Mouse (Mus musculus) intestine, embryonic 16.5 days (tissue): ENCODE results near the gene Gm3417. TPM values are rescaled to one million over a fixed set of nuclear protein-coding genes. Genes with fewer than 3 reads are reported as not detected.
"Not testable (repeated sequence)": the region's sequence is repeated elsewhere in the genome, so short reads cannot be mapped to it uniquely, and the experiment has no call there.

ENCODE experiments used
- ATAC-seq: fragments of 200-750 bp; cut with Nextera tagmentation; 2 replicates; pipeline ENCODE4 v1.8.0; 2017; ENCODE audit warnings: moderate TSS enrichment, moderate library complexity
- H3K27ac ChIP-seq: fragments of 300-500 bp; sonication (generic); 2 replicates; pipeline ENCODE4 v1.5.1; 2014; ENCODE audit warnings: mild to moderate bottlenecking, low read length
- H3K27me3 ChIP-seq: fragments of 300-500 bp; sonication (generic); replicated peaks from 2 replicates; pipeline ENCODE4 v1.6.1; 2014; ENCODE audit warnings: low read length, control low read depth, mixed read lengths; ENCODE audit not compliant: control insufficient read depth, insufficient read depth
- H3K36me3 ChIP-seq: fragments of 300-500 bp; sonication (generic); 2 replicates; pipeline ENCODE4 v1.6.1; 2014; ENCODE audit warnings: low read length, control low read depth; ENCODE audit not compliant: control insufficient read depth, insufficient read depth
- H3K4me1 ChIP-seq: fragments of 300-500 bp; sonication (generic); 2 replicates; pipeline ENCODE4 v1.6.1; 2014; ENCODE audit warnings: low read length, control low read depth, mixed read lengths; ENCODE audit not compliant: control insufficient read depth, insufficient read depth
- H3K4me2 ChIP-seq: fragments of 300-500 bp; sonication (generic); 2 replicates; pipeline ENCODE4 v1.6.1; 2014; ENCODE audit warnings: low read depth, low read length, control low read depth
- H3K4me3 ChIP-seq: fragments of 300-500 bp; sonication (generic); 2 replicates; pipeline ENCODE4 v1.5.1; 2014; ENCODE audit warnings: mild to moderate bottlenecking, low read length
- H3K9ac ChIP-seq: fragments of 300-500 bp; sonication (generic); 2 replicates; pipeline ENCODE4 v1.6.1; 2014; ENCODE audit warnings: low read depth, low read length
- H3K9me3 ChIP-seq: fragments of 300-500 bp; sonication (generic); 2 replicates; pipeline ENCODE4 v1.6.1; 2016; ENCODE audit warnings: low read length, control low read depth; ENCODE audit not compliant: control insufficient read depth
- WGBS: fragments of 180-500 bp; shearing (Covaris S2); extraction: QIAGEN DNeasy Blood & Tissue Kit; methylation state at CpG from one replicate; pipeline ENCODE4 v1.1.7; 2014; 5-methylcytosine and 5-hydroxymethylcytosine counted together
- polyA plus RNA-seq: library from polyadenylated mRNA; unstranded; fragments of >200 nt; fragmentation: Nextera tagmentation; extraction: Ambion mirVana; gene quantifications from 2 replicates; pipeline ENCODE4 v1.2.1, GENCODE M21; 2015

Gene Gm3417
- polyA plus RNA-seq, 1 experiment from 2014 or later = 1.7 TPM

DNA sequence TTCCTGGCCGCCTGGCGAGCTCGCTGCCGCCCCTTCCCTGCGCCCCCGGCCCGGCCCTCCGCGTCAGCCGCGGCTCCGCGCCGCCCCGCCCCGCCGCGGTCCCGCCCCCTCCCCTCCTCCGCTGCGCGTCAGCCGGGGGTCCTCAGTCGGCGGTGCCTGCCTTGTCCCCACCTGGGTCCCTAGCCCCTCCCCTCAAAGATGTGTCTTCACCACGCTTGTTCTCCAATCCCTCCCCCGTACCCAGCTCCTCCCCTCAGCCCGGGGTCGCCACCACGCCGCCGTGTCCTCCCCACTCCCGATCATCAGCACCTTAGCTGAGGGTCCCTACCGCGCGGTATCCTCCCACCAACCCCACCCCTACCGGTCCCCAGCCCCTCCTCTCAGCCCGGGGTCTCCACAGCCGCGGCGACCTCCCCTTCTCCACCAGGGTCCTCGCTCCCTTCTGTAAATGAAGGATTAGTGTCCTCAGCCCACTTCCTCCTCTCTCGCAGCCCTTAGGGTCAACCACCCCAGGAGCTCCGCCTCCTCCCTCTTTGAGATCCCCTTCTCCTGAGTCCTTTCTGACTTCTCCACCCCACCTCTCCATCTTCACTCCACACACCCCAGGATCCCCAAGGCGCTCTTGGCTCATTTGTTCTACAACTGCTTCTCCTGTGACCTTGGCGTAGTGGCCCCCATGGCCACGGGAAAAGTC is 14.7 kb upstream of the Gm3417 start:
- WGBS = no CpG with 5 or more reads among the region's 47 CpGs
- not testable (repeated sequence) for H3K27ac ChIP-seq, H3K4me1 ChIP-seq, H3K4me2 ChIP-seq, H3K36me3 ChIP-seq, H3K9ac ChIP-seq, H3K9me3 ChIP-seq, H3K4me3 ChIP-seq, H3K27me3 ChIP-seq
- ATAC-seq = peak; percentile 78

DNA sequence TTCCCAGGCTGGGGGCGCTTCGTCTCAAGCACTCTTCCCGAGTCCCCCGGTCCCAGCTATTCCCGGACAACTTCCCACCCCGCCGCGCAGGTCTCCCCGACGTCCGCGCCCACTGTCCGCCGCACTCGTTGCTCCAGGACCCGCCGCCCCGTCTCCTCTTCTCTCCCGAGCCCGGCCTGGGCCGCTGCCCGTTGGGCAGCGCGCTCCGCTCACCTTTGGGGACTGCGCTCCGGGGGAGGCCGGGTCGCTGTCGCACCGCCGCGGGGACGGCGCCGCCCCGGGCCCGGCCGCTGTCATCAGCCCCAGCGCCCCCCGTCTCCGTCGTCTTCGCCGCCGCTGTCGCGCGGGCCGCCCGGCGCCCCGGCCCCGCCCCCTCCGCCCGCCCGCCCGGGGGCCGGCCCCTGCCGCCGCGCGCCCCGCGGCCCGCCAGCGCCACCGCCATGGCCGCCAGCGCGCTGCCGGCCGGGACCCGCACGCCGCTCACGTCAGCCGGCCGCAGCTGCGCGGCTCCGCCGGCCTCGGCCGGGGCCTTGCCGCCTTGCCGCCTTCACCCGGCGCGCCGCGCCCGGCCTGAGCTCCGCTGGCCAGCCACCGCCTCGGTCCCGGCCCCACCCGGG is 14.0 kb upstream of the Gm3417 start:
- H3K9ac ChIP-seq, H3K4me2 ChIP-seq, H3K4me3 ChIP-seq, H3K36me3 ChIP-seq, H3K27ac ChIP-seq, H3K4me1 ChIP-seq, H3K27me3 ChIP-seq, H3K9me3 ChIP-seq: not testable (repeated sequence)
- no CpG with 5 or more reads among the region's 98 CpGs for WGBS
- ATAC-seq = peak; percentile 89

DNA sequence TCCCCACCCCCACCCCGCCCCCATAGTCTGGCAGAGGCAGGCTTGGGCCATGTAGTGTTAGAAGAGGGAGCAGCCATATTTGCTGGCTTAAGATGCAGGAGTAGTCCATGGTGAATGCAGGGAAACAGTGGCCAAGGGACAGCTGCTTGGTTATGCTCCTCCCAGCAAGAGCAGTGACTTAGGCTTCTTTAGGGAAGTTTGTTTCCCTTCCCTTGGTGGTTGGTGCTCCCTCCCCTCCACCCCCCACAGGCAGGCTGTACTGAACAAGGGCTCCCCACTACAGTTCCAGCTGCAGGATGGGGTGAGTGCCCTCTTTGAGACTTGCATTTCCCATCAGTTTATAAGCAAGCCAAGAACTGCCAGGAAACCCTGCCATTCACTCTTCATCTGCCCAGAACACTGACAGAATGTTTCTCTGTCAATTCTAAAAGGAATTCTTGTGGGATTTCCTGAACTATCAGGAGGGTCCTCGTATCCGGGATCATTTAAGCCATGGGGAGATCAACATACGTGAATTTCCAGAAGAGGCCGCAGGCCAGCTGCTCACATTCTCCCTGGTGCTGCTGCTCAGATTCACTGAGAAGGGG is 11.6 kb upstream of the Gm3417 start:
- H3K4me2 ChIP-seq, H3K9me3 ChIP-seq, H3K36me3 ChIP-seq, H3K4me3 ChIP-seq, H3K27ac ChIP-seq, H3K4me1 ChIP-seq, ATAC-seq, H3K9ac ChIP-seq, H3K27me3 ChIP-seq: not testable (repeated sequence)
- 87% methylated on average over 4 of the region's 5 CpGs for WGBS

DNA sequence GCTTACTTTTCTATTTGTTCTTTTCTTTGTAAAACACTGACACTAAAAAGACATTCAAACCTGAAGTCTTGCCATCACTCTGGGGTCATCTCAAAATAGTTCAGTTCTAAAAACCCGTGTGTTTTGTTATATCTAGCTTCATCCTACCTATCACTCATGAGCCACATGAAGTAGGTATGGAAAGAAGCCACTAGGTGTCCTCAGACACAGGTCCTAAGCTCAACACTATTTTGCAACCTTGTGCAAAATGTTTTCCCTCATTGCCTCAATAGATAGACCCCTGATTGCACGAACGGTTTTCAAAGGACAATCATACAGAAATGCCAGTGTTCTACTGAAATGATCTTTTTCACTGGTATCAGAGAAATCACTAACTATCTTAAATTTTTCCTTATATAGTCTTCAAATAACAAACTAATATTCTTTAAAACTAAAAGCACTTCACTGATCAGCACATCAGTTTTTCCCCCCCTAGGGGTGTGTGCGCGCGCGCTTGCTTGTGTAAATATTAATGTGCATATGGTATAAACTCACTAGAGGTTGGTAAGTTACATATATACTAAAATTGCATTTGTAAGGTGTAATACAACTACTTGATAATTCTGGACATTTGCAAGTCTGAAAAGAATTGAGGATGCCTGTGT is 750 bp downstream of the Gm3417 start:
- H3K36me3 ChIP-seq, H3K9ac ChIP-seq, H3K27ac ChIP-seq, H3K9me3 ChIP-seq, H3K27me3 ChIP-seq, H3K4me2 ChIP-seq, H3K4me3 ChIP-seq, H3K4me1 ChIP-seq: not testable (repeated sequence)
- ATAC-seq = peak; percentile 26; the same call in 1 of the 2 replicates
- WGBS = 2% methylated on average over 4 of the region's 7 CpGs

DNA sequence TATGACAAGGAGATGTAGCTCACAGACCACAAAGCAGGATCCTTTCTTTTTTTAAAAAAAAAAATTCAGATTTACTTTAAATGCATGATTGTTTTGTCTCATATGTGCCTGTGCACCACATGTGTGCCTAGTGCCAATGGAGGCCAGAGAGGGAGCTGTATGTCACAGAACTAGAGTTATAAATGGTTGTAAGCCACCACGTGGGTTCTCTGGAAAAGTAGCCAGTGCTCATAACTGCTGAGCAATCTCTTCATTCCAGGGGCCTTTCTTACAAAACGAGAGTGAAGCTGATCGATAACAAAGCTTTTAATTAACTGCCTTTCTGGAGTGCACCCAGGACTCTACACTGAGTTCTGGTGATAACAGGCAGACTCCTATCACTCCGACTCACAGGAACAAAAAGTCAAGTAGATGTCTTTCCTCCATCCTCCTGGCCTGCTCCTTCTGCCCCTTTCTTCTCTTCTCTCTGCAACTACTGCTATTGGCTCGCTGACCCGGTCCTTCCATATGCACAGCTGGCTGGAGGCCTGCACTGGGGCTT is 10.1 kb downstream of the Gm3417 start:
- not testable (repeated sequence) for H3K27me3 ChIP-seq, H3K4me3 ChIP-seq, H3K36me3 ChIP-seq, H3K9me3 ChIP-seq, H3K4me2 ChIP-seq, H3K27ac ChIP-seq, ATAC-seq, H3K4me1 ChIP-seq, H3K9ac ChIP-seq
- WGBS = no CpG with 5 or more reads among the region's 6 CpGs

DNA sequence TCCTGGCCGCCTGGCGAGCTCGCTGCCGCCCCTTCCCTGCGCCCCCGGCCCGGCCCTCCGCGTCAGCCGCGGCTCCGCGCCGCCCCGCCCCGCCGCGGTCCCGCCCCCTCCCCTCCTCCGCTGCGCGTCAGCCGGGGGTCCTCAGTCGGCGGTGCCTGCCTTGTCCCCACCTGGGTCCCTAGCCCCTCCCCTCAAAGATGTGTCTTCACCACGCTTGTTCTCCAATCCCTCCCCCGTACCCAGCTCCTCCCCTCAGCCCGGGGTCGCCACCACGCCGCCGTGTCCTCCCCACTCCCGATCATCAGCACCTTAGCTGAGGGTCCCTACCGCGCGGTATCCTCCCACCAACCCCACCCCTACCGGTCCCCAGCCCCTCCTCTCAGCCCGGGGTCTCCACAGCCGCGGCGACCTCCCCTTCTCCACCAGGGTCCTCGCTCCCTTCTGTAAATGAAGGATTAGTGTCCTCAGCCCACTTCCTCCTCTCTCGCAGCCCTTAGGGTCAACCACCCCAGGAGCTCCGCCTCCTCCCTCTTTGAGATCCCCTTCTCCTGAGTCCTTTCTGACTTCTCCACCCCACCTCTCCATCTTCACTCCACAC is 16.9 kb downstream of the Gm3417 start:
- ATAC-seq = peak; percentile 86
- not testable (repeated sequence) for H3K4me2 ChIP-seq, H3K36me3 ChIP-seq, H3K4me1 ChIP-seq, H3K27me3 ChIP-seq, H3K9me3 ChIP-seq, H3K9ac ChIP-seq, H3K4me3 ChIP-seq, H3K27ac ChIP-seq
- no CpG with 5 or more reads among the region's 44 CpGs for WGBS

DNA sequence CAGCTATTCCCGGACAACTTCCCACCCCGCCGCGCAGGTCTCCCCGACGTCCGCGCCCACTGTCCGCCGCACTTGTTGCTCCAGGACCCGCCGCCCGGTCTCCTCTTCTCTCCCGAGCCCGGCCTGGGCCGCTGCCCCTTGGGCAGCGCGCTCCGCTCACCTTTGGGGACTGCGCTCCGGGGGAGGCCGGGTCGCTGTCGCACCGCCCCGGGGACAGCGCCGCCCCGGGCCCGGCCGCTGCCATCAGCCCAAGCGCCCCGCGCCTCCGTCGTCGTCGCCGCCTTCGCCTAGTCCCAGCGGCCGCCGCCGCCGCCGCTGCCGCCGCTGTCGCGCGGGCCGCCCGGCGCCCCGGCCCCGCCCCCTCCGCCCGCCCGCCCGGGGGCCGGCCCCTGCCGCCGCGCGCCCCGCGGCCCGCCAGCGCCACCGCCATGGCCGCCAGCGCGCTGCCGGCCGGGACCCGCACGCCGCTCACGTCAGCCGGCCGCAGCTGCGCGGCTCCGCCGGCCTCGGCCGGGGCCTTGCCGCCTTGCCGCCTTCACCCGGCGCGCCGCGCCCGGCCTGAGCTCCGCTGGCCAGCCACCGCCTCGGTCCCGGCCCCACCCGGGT is 17.5 kb downstream of the Gm3417 start, which contains the start of gene Phf10:
Phf10 (minus strand) TSS at position 323 of the 606 bp plus-strand sequence.
- H3K9me3 ChIP-seq, H3K27me3 ChIP-seq, H3K4me1 ChIP-seq, H3K36me3 ChIP-seq: not testable (repeated sequence)
- H3K9ac ChIP-seq = peak within 1 kb of the TSS; percentile 83
- peak within 1 kb of the TSS; percentile 72 for H3K27ac ChIP-seq
- WGBS = 1% methylated on average over 50 of the region's 100 CpGs
- H3K4me2 ChIP-seq = peak within 1 kb of the TSS; percentile 86
- ATAC-seq = peak; percentile 92
- H3K4me3 ChIP-seq = peak within 1 kb of the TSS; percentile 73

DNA sequence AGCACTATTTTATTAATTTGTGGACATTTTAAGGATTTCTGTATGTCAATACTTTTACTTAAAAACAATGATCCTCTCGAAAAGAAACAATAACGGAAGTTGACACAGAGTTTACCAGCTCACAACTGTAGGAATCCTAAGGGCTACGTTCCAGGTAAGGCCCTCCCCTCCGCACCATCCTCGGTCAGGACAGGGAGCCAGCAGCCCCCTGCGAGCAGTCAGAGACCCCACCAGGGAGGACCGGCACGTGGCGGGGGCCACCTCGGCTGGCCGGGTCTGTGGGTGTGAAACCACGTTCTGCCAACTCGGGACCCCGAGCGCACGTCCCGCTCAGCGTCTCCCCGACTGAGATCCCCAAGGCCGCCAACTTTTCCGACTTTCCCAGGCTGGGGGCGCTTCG is 18.1 kb downstream of the Gm3417 start:
- H3K4me3 ChIP-seq = peak overlapping the region; percentile 73
- H3K9ac ChIP-seq = peak overlapping the region; percentile 83
- H3K27ac ChIP-seq = no peak overlapping the region
- WGBS = under 1% methylated on average over 20 of the region's 23 CpGs
- ATAC-seq = peak; percentile 41
- peaks cover 3% of the 10 kb centered on the region for H3K4me1 ChIP-seq
- H3K9me3 ChIP-seq = no peaks in the 10 kb centered on the region
- no peaks in the 10 kb centered on the region for H3K27me3 ChIP-seq
- H3K36me3 ChIP-seq = no peaks in the 10 kb centered on the region
- peak overlapping the region; percentile 86 for H3K4me2 ChIP-seq

DNA sequence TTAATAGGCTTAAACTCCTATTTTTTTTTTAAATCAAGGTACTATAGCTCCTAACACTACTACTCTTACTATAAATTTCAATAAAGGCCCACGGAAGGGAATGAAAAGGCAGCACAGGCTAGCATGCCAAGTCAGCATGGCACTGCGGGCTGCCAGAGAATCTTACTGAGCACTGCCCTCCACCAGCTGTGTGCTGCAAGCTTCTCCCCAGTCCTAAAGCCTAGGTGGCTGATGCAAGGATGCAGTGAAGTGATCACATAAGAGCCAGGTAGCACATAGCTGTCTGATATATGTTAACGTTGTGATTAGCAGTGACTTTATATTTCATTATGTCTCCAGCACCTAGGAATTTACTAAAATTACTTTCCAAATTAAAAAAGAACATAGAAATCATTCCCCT is 18.6 kb downstream of the Gm3417 start:
- 30% methylated on average over 3 of the region's 3 CpGs for WGBS
- H3K27ac ChIP-seq = no peak overlapping the region
- no peaks in the 10 kb centered on the region for H3K27me3 ChIP-seq
- H3K9me3 ChIP-seq = no peaks in the 10 kb centered on the region
- peak overlapping the region; percentile 57; the same call in 1 of the 2 replicates for H3K9ac ChIP-seq
- H3K4me1 ChIP-seq = peaks cover 3% of the 10 kb centered on the region
- no peak for ATAC-seq
- H3K4me2 ChIP-seq = peak overlapping the region; percentile 59
- H3K36me3 ChIP-seq = no peaks in the 10 kb centered on the region
- H3K4me3 ChIP-seq = peak overlapping the region; percentile 38; the same call in 1 of the 2 replicates
